Mouse (Mus musculus) midbrain, embryonic 11.5 days (tissue): ENCODE measurements around the gene Slc9a3r2. TPM values are rescaled to one million over a fixed set of nuclear protein-coding genes. Genes with fewer than 3 reads are reported as not detected.

Source experiments
- ATAC-seq: fragments of 200-750 bp; cut with Nextera tagmentation; 2 replicates; pipeline ENCODE4 v1.8.0; 2017; ENCODE audit warnings: moderate TSS enrichment, moderate library complexity; ENCODE audit not compliant: low FRiP score
- DNase-seq: peaks from one replicate; pipeline ENCODE4 v3.0.0; 2015; ENCODE audit warnings: low spot score; ENCODE audit errors: missing footprints
- H3K27ac ChIP-seq: fragments of 300-500 bp; sonication (generic); 2 replicates; pipeline ENCODE4 v1.5.1; 2014; ENCODE audit warnings: low read depth, low read length
- H3K27me3 ChIP-seq: fragments of 300-500 bp; sonication (generic); 2 replicates; pipeline ENCODE4 v1.6.1; 2014; ENCODE audit warnings: mild to moderate bottlenecking, low read length, moderate library complexity, mixed read lengths; ENCODE audit not compliant: control insufficient read depth, insufficient read depth
- H3K36me3 ChIP-seq: fragments of 300-500 bp; sonication (generic); 2 replicates; pipeline ENCODE4 v1.6.1; 2014; ENCODE audit warnings: mild to moderate bottlenecking, low read length, moderate library complexity, mixed read lengths; ENCODE audit not compliant: control insufficient read depth, insufficient read depth
- H3K4me1 ChIP-seq: fragments of 300-500 bp; sonication (generic); 2 replicates; pipeline ENCODE4 v1.6.1; 2014; ENCODE audit warnings: low read length; ENCODE audit not compliant: control insufficient read depth, insufficient read depth
- H3K4me2 ChIP-seq: fragments of 300-500 bp; sonication (generic); 2 replicates; pipeline ENCODE4 v1.6.1; 2014; ENCODE audit warnings: mild to moderate bottlenecking, moderate library complexity
- H3K4me3 ChIP-seq: fragments of 300-500 bp; sonication (generic); 2 replicates; pipeline ENCODE4 v1.5.1; 2014; ENCODE audit warnings: low read depth, low read length
- H3K9ac ChIP-seq: fragments of 300-500 bp; sonication (generic); 2 replicates; pipeline ENCODE4 v1.6.1; 2014; ENCODE audit warnings: low read length
- H3K9me3 ChIP-seq: fragments of 300-500 bp; sonication (generic); 2 replicates; pipeline ENCODE4 v1.6.1; 2016; ENCODE audit warnings: low read length; ENCODE audit not compliant: control insufficient read depth
- WGBS: fragments of 180-500 bp; shearing (Covaris S2); extraction: QIAGEN DNeasy Blood & Tissue Kit; methylation state at CpG from one replicate; pipeline ENCODE4 v1.1.7; 2014; 5-methylcytosine and 5-hydroxymethylcytosine counted together
- microRNA-seq: library from miRNA; unstranded; fragments of <30 nt; microRNA quantifications from one replicate; pipeline ENCODE4, GENCODE M21; 2017
- polyA plus RNA-seq: library from polyadenylated mRNA; unstranded; fragments of >200 nt; fragmentation: Nextera tagmentation; extraction: Ambion mirVana; gene quantifications from 2 replicates; pipeline ENCODE4 v1.2.1, GENCODE M21; 2014

Slc9a3r2 gene
- polyA plus RNA-seq, 1 experiment from 2014 or later, result 36.4 TPM

DNA sequence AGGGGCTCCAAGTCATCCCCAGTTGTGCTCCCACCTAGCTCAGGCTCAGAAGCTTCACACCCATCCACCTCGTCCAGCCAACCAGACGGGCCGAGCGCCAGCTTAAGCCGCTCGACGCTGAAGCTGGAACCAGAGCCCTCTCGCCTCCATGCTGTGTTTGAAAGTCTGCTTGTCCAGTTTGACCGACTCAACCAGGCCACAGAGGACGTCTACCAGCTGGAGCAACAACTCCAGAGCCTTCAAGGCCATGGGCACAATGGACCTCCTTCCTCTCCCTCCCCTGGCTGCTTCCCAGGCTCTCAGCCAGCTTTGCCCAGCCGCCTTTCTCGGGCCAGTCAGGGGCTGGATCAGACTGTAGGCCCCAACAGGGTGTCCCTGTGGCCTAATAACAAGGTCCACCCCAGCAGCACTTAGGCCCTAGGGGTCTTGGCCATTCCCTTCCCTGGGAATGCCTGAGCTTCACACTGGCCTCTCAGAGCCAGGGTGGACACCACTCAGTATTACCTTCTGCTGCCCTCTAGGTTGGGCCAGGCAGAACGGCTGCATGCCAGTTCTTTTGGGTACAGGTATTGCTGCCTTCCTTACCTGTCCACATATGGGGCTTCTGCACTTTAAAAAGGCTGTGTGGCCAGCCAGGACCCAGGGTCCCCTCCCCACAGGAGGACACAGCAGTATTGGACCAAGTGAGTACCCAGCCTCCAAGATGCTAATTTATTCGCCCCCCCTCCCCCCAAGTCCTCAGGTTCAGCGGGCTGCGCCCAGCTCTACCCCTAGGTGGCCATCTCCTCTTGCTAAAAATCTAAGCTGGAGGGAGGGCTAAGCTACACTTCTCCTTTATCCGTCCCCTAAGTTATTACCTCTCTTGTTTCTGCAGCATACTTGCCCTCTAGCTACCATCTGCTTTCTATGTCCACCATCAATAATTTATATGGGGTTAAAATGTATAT, 54.7 kb downstream of the Slc9a3r2 start:
- H3K27ac ChIP-seq, result no peak overlapping the region
- peaks cover 33% of the 10 kb centered on the region for H3K36me3 ChIP-seq
- WGBS, result 76% methylated on average over 17 of the region's 17 CpGs

DNA sequence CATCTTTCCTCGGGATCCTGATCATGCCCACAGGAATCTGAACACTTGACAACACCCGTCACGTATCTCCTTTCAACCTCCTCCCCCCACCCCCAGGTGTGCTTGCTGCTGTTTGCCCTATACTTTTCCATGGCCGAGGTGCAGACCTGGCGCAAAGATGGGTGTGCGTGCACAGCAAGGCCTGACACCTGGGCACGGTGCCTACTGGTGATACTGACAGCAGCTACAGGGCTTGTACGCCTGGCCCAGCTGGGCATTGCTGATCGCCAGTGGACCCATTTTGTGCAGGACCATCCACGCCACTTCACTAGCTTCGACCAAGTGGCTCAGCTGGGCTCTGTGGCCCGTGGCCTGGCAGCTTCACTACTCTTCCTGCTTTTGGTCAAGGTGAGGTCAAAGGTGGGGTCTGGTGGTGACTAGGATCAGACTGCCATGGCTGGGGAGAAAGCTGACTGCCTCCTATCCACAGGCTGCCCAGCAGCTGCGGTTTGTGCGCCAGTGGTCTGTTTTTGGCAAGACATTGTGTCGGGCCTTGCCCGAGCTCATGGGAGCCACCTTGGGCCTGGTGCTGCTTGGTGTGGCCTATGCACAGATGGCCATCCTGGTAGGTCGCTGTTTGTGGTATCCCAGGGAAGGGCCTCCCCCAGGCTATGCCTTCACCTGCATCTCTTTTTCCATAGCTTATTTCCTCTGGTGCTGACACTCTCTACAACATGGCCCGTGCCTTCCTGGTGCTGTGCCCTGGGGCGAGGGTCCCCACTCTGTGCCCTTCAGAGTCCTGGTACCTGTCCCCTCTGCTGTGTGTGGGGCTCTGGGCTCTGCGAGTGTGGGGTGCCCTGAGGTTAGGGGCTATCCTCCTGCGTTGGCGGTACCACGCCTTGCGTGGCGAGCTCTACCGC, 55.9 kb downstream of the Slc9a3r2 start:
- Histone ChIP-seq H3K4me3 (no peak overlapping the region), H3K27me3 (no peaks in the 10 kb centered on the region), H3K4me1 (no peaks in the 10 kb centered on the region), H3K9ac (no peak overlapping the region), H3K9me3 (no peaks in the 10 kb centered on the region), H3K27ac (no peak overlapping the region), H3K36me3 (peaks cover 33% of the 10 kb centered on the region), H3K4me2 (no peak overlapping the region)
- 95% methylated on average over 26 of the region's 26 CpGs for WGBS
- ATAC-seq (no peak; the same call in 1 of the 2 replicates), DNase-seq (no peak)

More for the DNA sequence above, 54.7 kb downstream of the Slc9a3r2 start:
- no peak for DNase-seq
- H3K4me3 ChIP-seq, result no peak overlapping the region
- no peaks in the 10 kb centered on the region for H3K9me3 ChIP-seq
- H3K4me2 ChIP-seq, result no peak overlapping the region
- H3K4me1 ChIP-seq, result no peaks in the 10 kb centered on the region
- ATAC-seq, result no peak
- no peak overlapping the region for H3K9ac ChIP-seq
- H3K27me3 ChIP-seq, result no peaks in the 10 kb centered on the region

DNA sequence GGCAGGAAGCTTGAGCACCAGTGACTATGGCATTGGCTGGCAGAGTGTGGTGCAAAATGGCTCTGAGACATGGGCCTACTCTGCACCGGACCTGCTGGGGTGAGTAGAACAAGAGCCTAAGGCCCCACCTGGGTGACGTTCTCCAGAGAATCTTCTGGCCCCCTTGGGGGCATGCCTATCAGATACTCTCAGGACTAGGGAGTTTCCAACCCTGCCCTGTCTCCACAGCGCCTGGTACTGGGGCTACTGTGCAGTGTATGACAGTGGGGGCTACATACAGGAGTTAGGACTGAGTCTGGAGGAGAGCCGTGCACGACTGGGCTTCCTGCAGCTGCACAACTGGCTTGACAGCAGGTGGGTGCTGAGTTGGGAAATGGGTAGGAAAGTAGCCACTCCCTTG, 56.9 kb downstream of the Slc9a3r2 start:
- Histone ChIP-seq H3K27ac (no peak overlapping the region), H3K9me3 (no peaks in the 10 kb centered on the region), H3K4me1 (no peaks in the 10 kb centered on the region), H3K4me3 (no peak overlapping the region), H3K4me2 (no peak overlapping the region), H3K9ac (no peak overlapping the region), H3K36me3 (peaks cover 33% of the 10 kb centered on the region), H3K27me3 (no peaks in the 10 kb centered on the region)
- no peak for ATAC-seq
- 85% methylated on average over 5 of the region's 5 CpGs for WGBS
- no peak for DNase-seq

DNA sequence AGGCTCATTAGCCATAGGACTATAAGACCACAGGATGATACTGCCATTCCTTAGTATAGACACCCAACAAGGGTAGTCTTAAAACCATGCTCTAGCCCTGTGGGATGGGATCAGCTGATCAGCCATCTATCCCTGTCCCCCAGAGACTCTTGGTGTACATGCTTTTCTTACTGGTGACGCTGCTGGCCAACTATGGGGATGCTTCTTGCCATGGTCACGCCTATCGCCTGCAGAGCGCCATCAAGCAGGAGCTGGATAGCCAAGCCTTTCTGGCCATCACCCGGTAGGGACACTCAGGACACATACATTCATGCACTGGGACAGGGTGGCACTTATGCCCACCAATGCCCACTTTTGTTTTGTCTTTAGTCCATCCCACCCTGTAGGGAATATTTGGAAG, 58.4 kb downstream of the Slc9a3r2 start:
- no peak overlapping the region for H3K4me3 ChIP-seq
- H3K9ac ChIP-seq, result no peak overlapping the region
- no peak for ATAC-seq
- H3K4me2 ChIP-seq, result no peak overlapping the region
- H3K27ac ChIP-seq, result no peak overlapping the region
- no peaks in the 10 kb centered on the region for H3K27me3 ChIP-seq
- no peaks in the 10 kb centered on the region for H3K9me3 ChIP-seq
- WGBS, result 98% methylated on average over 5 of the region's 5 CpGs
- DNase-seq, result no peak
- peaks cover 31% of the 10 kb centered on the region for H3K36me3 ChIP-seq
- H3K4me1 ChIP-seq, result no peaks in the 10 kb centered on the region

DNA sequence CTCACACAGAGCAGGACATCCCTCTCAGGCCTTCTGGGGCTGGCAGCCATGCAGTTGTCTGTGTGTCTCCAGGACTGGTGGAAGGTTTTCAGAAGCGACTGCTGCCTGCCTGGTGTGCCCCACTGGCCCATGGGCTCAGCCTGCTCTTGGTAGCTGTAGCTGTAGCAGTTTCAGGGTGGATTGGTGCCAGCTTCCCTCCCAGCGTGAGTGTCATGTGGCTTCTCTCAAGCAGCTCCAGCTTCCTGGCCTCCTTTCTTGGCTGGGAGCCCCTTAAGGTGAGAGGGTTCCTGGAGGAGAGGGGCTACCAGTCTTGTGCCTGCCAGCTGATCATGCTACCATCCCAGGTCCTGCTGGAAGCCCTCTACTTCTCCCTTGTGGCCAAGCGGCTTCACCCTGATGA, 59.2 kb downstream of the Slc9a3r2 start:
- WGBS, result 90% methylated on average over 3 of the region's 3 CpGs
- Histone ChIP-seq H3K36me3 (peaks cover 30% of the 10 kb centered on the region), H3K9me3 (no peaks in the 10 kb centered on the region)

More for the DNA sequence above, 59.2 kb downstream of the Slc9a3r2 start:
- Histone ChIP-seq H3K4me1 (no peaks in the 10 kb centered on the region), H3K9ac (no peak overlapping the region), H3K27ac (no peak overlapping the region), H3K4me3 (no peak overlapping the region), H3K4me2 (no peak overlapping the region), H3K27me3 (no peaks in the 10 kb centered on the region)
- ATAC-seq (no peak), DNase-seq (no peak)

Small RNAs within 50 kb of the gene (microRNA-seq; reads per million reads assigned to microRNA genes)
- not detected for gene Gm24589

Other genes with a start within 250 kb of the Slc9a3r2 start
- 379 and 380 TPM in 2 replicates for gene Rnps1, start 235.8 kb downstream of the Slc9a3r2 start, polyA plus RNA-seq
- 59.5 and 66.3 TPM in 2 replicates for gene Eci1, start 223.7 kb downstream of the Slc9a3r2 start, polyA plus RNA-seq
- 1.7 and 2.1 TPM in 2 replicates for gene Dnase1l2, start 207.2 kb downstream of the Slc9a3r2 start, polyA plus RNA-seq
- 10.2 and 14.7 TPM in 2 replicates for gene E4f1, start 180.0 kb downstream of the Slc9a3r2 start, polyA plus RNA-seq
- 60.6 and 67.6 TPM in 2 replicates for gene Pgp, start 179.9 kb downstream of the Slc9a3r2 start, polyA plus RNA-seq
- 0.32 TPM in 1 of 2 replicates, not detected in the other for gene Bricd5, start 176.4 kb downstream of the Slc9a3r2 start, polyA plus RNA-seq
- 28.9 and 30.3 TPM in 2 replicates for gene Mlst8, start 171.2 kb downstream of the Slc9a3r2 start, polyA plus RNA-seq
- 5.5 and 6.2 TPM in 2 replicates for gene Caskin1, start 161.7 kb downstream of the Slc9a3r2 start, polyA plus RNA-seq
- gene Traf7, start 122.4 kb downstream of the Slc9a3r2 start, polyA plus RNA-seq, result 67.1 and 80.8 TPM in 2 replicates
- 1.8 and 2.2 TPM in 2 replicates for gene Rab26, start 116.1 kb downstream of the Slc9a3r2 start, polyA plus RNA-seq
- 11.9 and 18.5 TPM in 2 replicates for gene Pkd1, start 100.5 kb downstream of the Slc9a3r2 start, polyA plus RNA-seq
- gene Tsc2, start 17.7 kb downstream of the Slc9a3r2 start, polyA plus RNA-seq, result 50.6 and 57.6 TPM in 2 replicates
- 14.4 and 18.4 TPM in 2 replicates for gene Nthl1, start 17.6 kb downstream of the Slc9a3r2 start, polyA plus RNA-seq
- gene Npw, start 8.1 kb upstream of the Slc9a3r2 start, polyA plus RNA-seq, result not detected in 2 replicates
- 23.5 and 24.9 TPM in 2 replicates for gene Zfp598, start 19.4 kb upstream of the Slc9a3r2 start, polyA plus RNA-seq
- gene Syngr3, start 39.6 kb upstream of the Slc9a3r2 start, polyA plus RNA-seq, result 12.7 and 13.4 TPM in 2 replicates
- 54.8 and 59.6 TPM in 2 replicates for gene Gfer, start 45.8 kb upstream of the Slc9a3r2 start, polyA plus RNA-seq
- 0.97 and 1.5 TPM in 2 replicates for gene Noxo1, start 45.9 kb upstream of the Slc9a3r2 start, polyA plus RNA-seq
- gene Tbl3, start 57.3 kb upstream of the Slc9a3r2 start, polyA plus RNA-seq, result 91.0 and 97.5 TPM in 2 replicates
- gene Rnf151, start 67.7 kb upstream of the Slc9a3r2 start, polyA plus RNA-seq, result 0.22 TPM in 1 of 2 replicates, not detected in the other
- 1,270 and 1,392 TPM in 2 replicates for gene Rps2, start 67.8 kb upstream of the Slc9a3r2 start, polyA plus RNA-seq
- gene Ndufb10, start 74.2 kb upstream of the Slc9a3r2 start, polyA plus RNA-seq, result 198 and 210 TPM in 2 replicates
- gene Rpl3l, start 77.5 kb upstream of the Slc9a3r2 start, polyA plus RNA-seq, result not detected in 2 replicates
- 19.2 and 23.0 TPM in 2 replicates for gene Msrb1, start 86.3 kb upstream of the Slc9a3r2 start, polyA plus RNA-seq
- 0.18 and 0.23 TPM in 2 replicates for gene Hs3st6, start 102.7 kb upstream of the Slc9a3r2 start, polyA plus RNA-seq
- gene Meiob, start 154.0 kb upstream of the Slc9a3r2 start, polyA plus RNA-seq, result not detected in 2 replicates
- 28.2 and 31.0 TPM in 2 replicates for gene Hagh, start 189.8 kb upstream of the Slc9a3r2 start, polyA plus RNA-seq
- 18.8 and 21.5 TPM in 2 replicates for gene Fahd1, start 200.0 kb upstream of the Slc9a3r2 start, polyA plus RNA-seq
- 0.08 TPM in 1 of 2 replicates, not detected in the other for gene Igfals, start 215.7 kb upstream of the Slc9a3r2 start, polyA plus RNA-seq
- gene Nubp2, start 236.0 kb upstream of the Slc9a3r2 start, polyA plus RNA-seq, result 70.4 and 73.8 TPM in 2 replicates
- gene Spsb3, start 236.3 kb upstream of the Slc9a3r2 start, polyA plus RNA-seq, result 37.3 and 44.4 TPM in 2 replicates
- 18.4 and 20.8 TPM in 2 replicates for gene Eme2, start 244.8 kb upstream of the Slc9a3r2 start, polyA plus RNA-seq
- 68.6 and 73.2 TPM in 2 replicates for gene Mrps34, start 244.8 kb upstream of the Slc9a3r2 start, polyA plus RNA-seq
- gene Nme3, start 246.2 kb upstream of the Slc9a3r2 start, polyA plus RNA-seq, result 48.0 and 49.5 TPM in 2 replicates